Mouse (Mus musculus): Measurements from ENCODE around the gene Myoz1.

DNA sequence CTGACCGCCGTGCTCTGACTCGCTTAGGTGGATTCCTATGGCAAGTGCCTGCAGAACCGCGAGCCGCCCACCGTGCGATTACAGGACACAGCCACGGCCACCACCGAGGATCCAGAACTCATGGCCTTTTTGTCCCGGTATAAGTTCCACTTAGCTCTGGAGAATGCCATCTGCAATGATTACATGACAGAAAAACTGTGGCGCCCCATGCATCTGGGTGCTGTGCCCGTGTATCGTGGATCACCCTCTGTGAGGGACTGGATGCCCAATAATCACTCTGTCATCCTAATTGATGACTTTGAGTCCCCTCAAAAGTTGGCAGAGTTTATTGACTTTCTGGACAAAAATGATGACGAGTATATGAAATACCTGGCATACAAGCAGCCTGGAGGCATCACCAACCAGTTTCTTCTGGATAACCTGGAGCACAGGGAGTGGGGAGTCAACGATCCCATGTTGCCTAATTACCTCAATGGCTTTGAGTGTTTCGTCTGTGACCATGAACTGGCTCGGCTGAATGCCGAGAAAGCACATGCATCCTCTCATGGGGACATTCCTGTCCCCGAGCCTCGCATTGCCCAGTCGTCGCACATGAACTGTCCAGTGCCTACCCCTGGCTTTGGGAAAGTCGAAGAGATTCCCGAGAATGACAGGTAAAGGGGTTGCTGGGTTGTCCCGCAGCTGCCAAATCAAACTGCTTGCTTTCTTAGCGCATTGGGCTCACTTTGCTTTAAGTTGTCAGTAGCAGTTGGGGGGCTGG is 39.6 kb upstream of the Myoz1 start:
- TF ChIP-seq ETS1 (IDR thresholded peaks at IDR 0.05; ENCODE audit: low read depth, low read length) (no peak), ELF1 (IDR thresholded peaks at IDR 0.05; ENCODE audit: low read depth, low read length) (no peak), POLR2A (IDR thresholded peaks at IDR 0.05; ENCODE audit: control insufficient read depth in 1 of 2, insufficient read depth in 1 of 2, low read depth in 1 of 2, low read length in 2 of 2, poor library complexity in 1 of 2) (no peak), MYC (IDR thresholded peaks at IDR 0.05; ENCODE audit: low read depth, low read length) (no peak), EP300 (IDR thresholded peaks at IDR 0.05; ENCODE audit: low read depth in 1 of 2, low read length in 2 of 2) (no peak), CTCF (IDR thresholded peaks at IDR 0.05 in 2 of 3, conservative IDR thresholded peaks at IDR 0.05 in 1 of 3; ENCODE audit: control insufficient read depth in 1 of 3, insufficient read depth in 1 of 3, low read depth in 2 of 3, low read length in 3 of 3, poor library complexity in 1 of 3, severe bottlenecking in 1 of 3) (no peak)
